Mouse (Mus musculus) liver, adult 2 months (tissue): ENCODE results near the gene Scn5a.

Experiments
- CTCF ChIP-seq: fragments of 200-500 bp; IDR thresholded peaks from 2 replicates; pipeline ENCODE4 v1.5.1; 2011; ENCODE audit warnings: low read depth, low read length, control low read depth
- POLR2A ChIP-seq: fragments of 200-500 bp; IDR thresholded peaks from 2 replicates; pipeline ENCODE4 v1.6.1; 2011; ENCODE audit warnings: low read length, control low read depth; ENCODE audit not compliant: insufficient read depth; ENCODE audit errors: extremely low read depth

DNA sequence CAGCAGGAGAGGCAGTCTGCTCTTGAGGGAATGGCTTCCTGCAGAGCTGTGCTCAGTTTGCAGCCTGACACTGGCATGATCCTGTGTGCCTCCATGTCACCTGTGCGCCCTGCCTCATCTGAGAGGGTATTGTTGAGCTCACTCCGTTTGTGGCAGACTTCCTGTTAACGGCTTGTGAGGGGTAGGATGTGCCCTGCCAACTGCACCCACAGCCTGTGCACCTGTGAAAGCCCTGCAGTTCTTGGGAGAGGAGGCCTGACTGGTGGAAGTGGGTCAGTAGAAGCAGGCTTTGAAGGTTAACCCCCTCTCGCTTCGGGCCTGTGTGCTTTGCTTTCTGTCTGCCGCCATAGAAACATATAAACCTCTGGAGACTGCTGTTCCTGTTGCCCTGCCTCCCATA, 113.8 kb downstream of the Scn5a start:
- TF ChIP-seq CTCF: no peak
- TF ChIP-seq POLR2A: no peak
